Mouse (Mus musculus) megakaryocyte, embryonic 14.5 days (primary cell): Measurements from ENCODE around the gene Slmap.

Experiments
- FLI1 ChIP-seq: IDR thresholded peaks from 2 replicates; pipeline ENCODE4 v1.6.1; 2012; ENCODE audit warnings: low read length, inconsistent platforms, mixed read lengths
- GATA1 ChIP-seq: IDR thresholded peaks from 3 replicates; pipeline ENCODE4 v1.6.1; 2012; ENCODE audit warnings: mixed read lengths, low read length, inconsistent platforms, borderline replicate concordance

DNA sequence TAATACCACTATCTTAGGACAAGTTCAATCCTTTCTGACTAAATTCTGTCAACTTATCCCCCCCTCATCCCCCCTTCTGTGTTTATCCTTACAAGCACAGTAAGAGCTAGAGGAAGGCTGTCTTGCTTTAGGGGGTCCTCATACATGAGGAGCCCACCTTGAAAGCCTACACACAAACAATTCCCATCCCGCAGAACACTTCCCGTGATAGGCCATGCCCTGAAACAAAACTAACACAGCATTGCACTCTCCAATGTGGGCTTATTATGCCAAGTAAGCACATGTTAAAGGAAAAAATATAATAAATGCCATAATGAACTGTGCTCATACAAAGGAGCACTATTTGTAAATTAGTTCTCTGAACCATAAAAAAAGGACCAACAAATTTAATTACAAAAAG, 102.8 kb downstream of the Slmap start:
- TF ChIP-seq GATA1 (no peak), FLI1 (no peak)
